Mouse (Mus musculus) midbrain, postnatal 0 days (tissue): ENCODE results near the gene Sptssb. TPM values are rescaled to one million over a fixed set of nuclear protein-coding genes. Genes with fewer than 3 reads are reported as not detected.

Experiments
- ATAC-seq: fragments of 200-750 bp; cut with Nextera tagmentation; 2 replicates; pipeline ENCODE4 v1.8.0; 2017; ENCODE audit warnings: moderate number of reproducible peaks, mild to moderate bottlenecking, moderate TSS enrichment, moderate library complexity; ENCODE audit not compliant: low FRiP score
- DNase-seq: peaks from one replicate; pipeline ENCODE4 v3.0.0-alpha.2; 2015; ENCODE audit warnings: low spot score
- H3K27ac ChIP-seq: fragments of 300-500 bp; sonication (generic); 2 replicates; pipeline ENCODE4 v1.5.1; 2014; ENCODE audit warnings: low read depth, mild to moderate bottlenecking, low read length, mixed read lengths
- H3K27me3 ChIP-seq: fragments of 300-500 bp; sonication (generic); 2 replicates; pipeline ENCODE4 v1.6.1; 2014; ENCODE audit warnings: low read length, control low read depth, mixed read lengths; ENCODE audit not compliant: insufficient read depth
- H3K36me3 ChIP-seq: fragments of 300-500 bp; sonication (generic); 2 replicates; pipeline ENCODE4 v1.6.1; 2014; ENCODE audit warnings: low read length, control low read depth, mixed read lengths; ENCODE audit not compliant: insufficient read depth
- H3K4me1 ChIP-seq: fragments of 300-500 bp; sonication (generic); 2 replicates; pipeline ENCODE4 v1.6.1; 2014; ENCODE audit warnings: mild to moderate bottlenecking, control low read depth, antibody characterized with exemption, low read length, mixed read lengths; ENCODE audit not compliant: insufficient read depth
- H3K4me2 ChIP-seq: fragments of 300-500 bp; sonication (generic); 2 replicates; pipeline ENCODE4 v1.6.1; 2014; ENCODE audit warnings: low read depth, mild to moderate bottlenecking, low read length, mixed read lengths; ENCODE audit not compliant: poor library complexity, severe bottlenecking
- H3K4me3 ChIP-seq: fragments of 300-500 bp; sonication (generic); 2 replicates; pipeline ENCODE4 v1.5.1; 2014; ENCODE audit warnings: low read depth, mild to moderate bottlenecking, low read length, moderate library complexity
- H3K9ac ChIP-seq: fragments of 300-500 bp; sonication (generic); replicated peaks from 2 replicates; pipeline ENCODE4 v1.6.1; 2014; ENCODE audit warnings: mild to moderate bottlenecking, low read length, moderate library complexity, mixed read lengths; ENCODE audit not compliant: poor library complexity, severe bottlenecking
- H3K9me3 ChIP-seq: fragments of 300-500 bp; sonication (generic); 2 replicates; pipeline ENCODE4 v1.6.1; 2016; ENCODE audit warnings: low read length, control low read depth
- CTCF ChIP-seq: IDR thresholded peaks from 2 replicates; pipeline ENCODE4 v1.5.1; 2016; ENCODE audit warnings: antibody characterized with exemption, mild to moderate bottlenecking
- whole genome bisulfite sequencing: fragments of 180-500 bp; shearing (Covaris S2); extraction: QIAGEN DNeasy Blood & Tissue Kit; methylation state at CpG from one replicate; pipeline ENCODE4 v1.1.7; 2014; 5-methylcytosine and 5-hydroxymethylcytosine counted together
- polyA plus RNA-seq: library from polyadenylated mRNA; unstranded; fragments of >200 nt; fragmentation: Nextera tagmentation; extraction: Ambion mirVana; gene quantifications from 2 replicates; pipeline ENCODE4 v1.2.1, GENCODE M21; 2015
- total RNA-seq: library from RNA; depleted of rRNA; stranded (reverse); fragments of >200 nt; gene quantifications from 2 replicates; pipeline ENCODE4 v1.2.3, GENCODE M21; 2014; rRNA removed

The Sptssb gene
- total and polyA plus RNA-seq, 2 experiments from 2014 or later = 1.3 to 3.2 TPM

GRCm38 (mm10) chr3:69779246-69779796 lies 80.4 kb downstream of the Sptssb start:
- no peak for DNase-seq
- Histone ChIP-seq H3K27ac (no peak overlapping the region), H3K9me3 (no peaks in the 10 kb centered on the region), H3K4me3 (no peak overlapping the region), H3K4me1 (no peaks in the 10 kb centered on the region), H3K4me2 (no peak overlapping the region), H3K27me3 (no peaks in the 10 kb centered on the region), H3K9ac (no peak overlapping the region), H3K36me3 (no peaks in the 10 kb centered on the region)
- 85% methylated on average over 4 of the region's 4 CpGs for WGBS
- ATAC-seq = no peak
- TF ChIP-seq CTCF = no peak

GRCm38 (mm10) chr3:69773356-69773755 lies 86.4 kb downstream of the Sptssb start:
- Histone ChIP-seq H3K4me2 (no peak overlapping the region), H3K27ac (no peak overlapping the region), H3K4me3 (no peak overlapping the region), H3K27me3 (no peaks in the 10 kb centered on the region), H3K4me1 (no peaks in the 10 kb centered on the region), H3K36me3 (no peaks in the 10 kb centered on the region), H3K9ac (no peak overlapping the region), H3K9me3 (no peaks in the 10 kb centered on the region)
- DNase-seq (no peak), ATAC-seq (no peak)
- TF ChIP-seq CTCF = no peak
- WGBS = 92% methylated on average over 4 of the region's 4 CpGs

Other genes with a start within 250 kb of the Sptssb start
- gene Nmd3, start 138.0 kb downstream of the Sptssb start, total RNA-seq = 8.0 and 17.8 TPM in 2 replicates
- gene Nmd3, start 138.0 kb downstream of the Sptssb start, polyA plus RNA-seq = 56.0 and 58.7 TPM in 2 replicates
- gene Otol1, start 147.7 kb upstream of the Sptssb start, total RNA-seq = not detected in 2 replicates
- gene Otol1, start 147.7 kb upstream of the Sptssb start, polyA plus RNA-seq = not detected in 2 replicates